Mouse (Mus musculus) v-Abl transformed pro-B cells (cell line): ENCODE results near the gene Inpp4b.

Source experiments
- in situ Hi-C, 2 experiments: fragments of 400-800 bp; cut with MboI; formaldehyde crosslinking; loops; one replicate each; pipeline ENCODE4 v1.15.1; 2025; ENCODE audit not compliant: unreplicated experiment in 2 of 2

Gene Inpp4b

DNA sequence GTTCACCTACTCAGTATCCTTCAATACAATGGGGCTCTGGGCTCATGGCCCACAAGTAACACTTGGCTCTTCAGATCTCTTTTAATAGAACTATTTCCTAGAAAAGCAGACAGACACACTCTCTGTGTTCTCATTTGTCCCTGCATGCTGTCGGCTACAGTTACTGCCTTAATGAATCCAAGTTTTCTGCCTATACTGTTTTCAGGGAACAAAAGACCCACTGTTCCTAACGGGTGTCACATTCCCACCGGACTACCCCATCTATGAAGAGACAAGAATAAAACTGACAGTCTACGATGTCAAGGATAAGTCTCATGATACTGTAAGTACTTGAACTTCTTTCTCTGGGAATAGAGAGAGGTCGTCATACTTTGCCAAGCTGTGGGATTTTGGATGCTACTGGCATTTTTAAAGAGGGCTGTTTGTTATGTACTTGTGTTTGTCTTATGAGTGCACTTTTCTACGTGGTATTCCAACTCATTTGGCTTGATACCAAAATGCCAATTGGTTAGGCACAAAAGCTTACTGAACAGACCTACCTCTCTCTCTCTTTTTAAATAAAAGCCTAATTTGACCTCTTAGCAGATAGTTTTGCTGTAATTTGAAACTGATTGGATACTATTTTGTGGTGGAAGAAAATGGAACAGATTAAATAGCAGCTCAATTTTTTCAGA is 428.4 kb downstream of the Inpp4b start:
- in situ Hi-C loops: loop anchor here in 1 of 2 experiments (10.0 kb wide), 1 partner anchor 136 kb away; no protein-coding TSS in a partner anchor

DNA sequence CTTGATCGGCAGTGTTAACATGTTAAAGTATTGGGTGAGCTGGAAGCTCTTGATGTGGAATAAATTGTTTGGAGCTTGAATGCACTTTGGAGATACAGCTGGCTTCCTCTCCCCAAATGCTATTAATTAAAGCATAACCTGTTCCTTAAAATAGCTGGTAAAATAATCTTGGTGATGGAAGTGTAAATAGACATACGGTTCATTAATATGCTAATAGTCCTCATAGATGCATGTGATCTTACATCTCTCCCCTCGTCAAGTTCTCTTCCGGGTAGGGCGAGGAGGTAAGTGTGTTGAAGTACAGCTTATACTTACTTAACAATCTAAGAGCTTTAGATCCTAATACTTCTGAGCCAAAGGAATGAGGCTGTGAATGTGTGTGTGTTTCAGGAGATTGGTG is 430.5 kb downstream of the Inpp4b start:
- in situ Hi-C loops: loop anchor here in 1 of 2 experiments (10.0 kb wide), 1 partner anchor 138 kb away; no protein-coding TSS in a partner anchor

DNA sequence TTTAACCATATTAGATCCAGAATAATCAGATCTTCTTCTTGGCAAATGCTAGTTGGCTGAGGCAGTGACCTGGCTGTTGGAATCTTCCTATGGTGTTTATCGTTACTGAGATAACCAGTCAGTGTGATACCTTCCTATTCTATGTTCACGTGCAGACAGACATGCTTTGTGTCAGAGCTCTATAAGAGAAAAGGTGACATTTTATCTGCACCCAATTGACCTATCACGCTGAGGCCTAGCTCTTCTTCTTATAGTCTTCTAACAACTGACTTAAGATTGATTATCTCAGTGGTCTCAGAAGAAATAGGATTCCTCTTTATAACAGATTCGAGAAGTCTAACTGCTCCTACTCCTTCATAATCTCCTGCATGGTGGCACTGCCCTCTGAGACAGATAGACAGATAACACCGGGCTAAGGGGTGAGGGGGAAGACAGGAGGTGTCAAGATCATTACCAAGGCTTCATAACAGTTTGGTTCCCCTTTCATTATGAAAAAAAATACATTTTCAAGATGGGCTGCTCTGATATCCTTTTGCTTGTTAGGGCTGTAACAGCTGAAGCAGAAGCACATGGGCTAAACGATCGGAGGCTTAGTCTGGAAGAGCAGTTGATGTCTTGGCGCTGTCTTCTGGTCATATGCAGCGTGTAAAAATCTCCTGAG is 431.1 kb downstream of the Inpp4b start:
- in situ Hi-C loops: loop anchor here in 1 of 2 experiments (10.0 kb wide), 1 partner anchor 139 kb away; no protein-coding TSS in a partner anchor

DNA sequence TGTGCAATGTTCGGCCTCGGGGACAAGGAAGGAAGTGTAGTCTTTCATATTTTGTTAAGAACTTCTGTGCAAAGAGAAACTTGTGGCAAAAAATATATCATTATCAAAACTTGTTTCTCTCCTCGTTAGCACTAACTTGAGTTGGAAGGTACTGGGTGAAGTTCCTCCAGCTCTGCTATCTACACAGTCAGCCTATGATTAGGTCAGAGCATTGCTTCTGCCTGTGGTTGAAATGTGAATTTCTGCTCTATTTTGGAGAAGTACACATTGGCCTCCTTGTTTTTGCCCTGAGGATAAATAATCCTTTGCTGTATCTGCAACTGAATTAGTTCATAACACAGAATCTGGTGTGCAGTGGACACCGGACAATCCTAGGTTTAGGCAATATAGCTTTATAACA is 431.7 kb downstream of the Inpp4b start:
- in situ Hi-C loops: loop anchor here in 1 of 2 experiments (10.0 kb wide), 1 partner anchor 139 kb away; no protein-coding TSS in a partner anchor

DNA sequence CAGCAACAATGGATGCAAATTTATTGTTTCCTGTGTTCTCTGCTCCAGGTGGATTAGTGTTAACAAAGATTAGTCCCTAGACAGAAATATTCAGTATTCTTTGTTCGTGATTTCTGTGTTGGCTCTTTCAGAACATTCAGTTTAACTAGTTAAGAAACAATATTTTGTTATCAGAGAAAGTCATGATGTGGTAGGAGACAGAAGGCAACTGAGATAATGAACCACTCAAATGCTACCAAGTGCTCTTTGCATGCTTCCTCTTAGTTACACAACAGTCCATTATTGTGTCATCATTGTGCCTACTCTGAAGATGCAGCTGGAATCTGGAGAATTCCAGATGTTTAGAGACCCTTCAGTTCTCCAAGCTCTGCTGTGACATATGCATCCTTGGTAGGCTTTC is 432.1 kb downstream of the Inpp4b start:
- in situ Hi-C loops: loop anchor here in 1 of 2 experiments (10.0 kb wide), 1 partner anchor 140 kb away; no protein-coding TSS in a partner anchor

DNA sequence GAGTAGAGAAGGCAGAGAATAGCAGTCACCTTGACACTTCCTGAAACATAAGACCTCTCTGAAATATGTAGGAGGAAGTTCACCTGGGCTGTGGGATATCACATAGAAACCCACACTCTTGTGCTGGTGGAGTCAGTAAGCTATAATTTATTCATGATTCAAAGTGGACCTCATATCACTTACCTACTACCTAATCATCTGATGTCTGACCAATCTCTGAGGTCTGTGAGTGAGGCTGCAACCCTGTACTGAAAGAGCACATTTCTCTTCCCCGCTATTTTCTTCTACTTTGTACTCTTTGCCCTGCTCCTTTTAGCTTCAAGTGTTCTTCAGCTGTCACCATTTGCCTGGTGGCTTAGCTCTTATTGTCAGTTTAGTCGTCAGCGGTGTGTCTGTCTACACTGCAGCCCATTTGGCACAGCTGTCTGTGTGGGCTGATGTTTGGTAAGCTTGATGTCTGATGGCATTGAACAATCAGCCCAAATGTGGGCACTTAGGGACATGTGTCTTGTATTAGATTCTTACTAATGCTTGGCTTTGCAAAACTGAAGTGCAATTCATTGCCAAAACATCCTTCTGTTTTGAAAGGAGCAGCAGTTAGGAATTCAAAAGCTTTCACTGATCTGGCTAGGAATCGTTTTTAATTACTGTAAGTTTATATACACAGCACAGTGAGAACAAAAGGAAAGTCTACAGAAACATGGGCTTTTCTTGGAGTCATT is 434.3 kb downstream of the Inpp4b start:
- in situ Hi-C loops: loop anchor here in 1 of 2 experiments (10.0 kb wide), 1 partner anchor 142 kb away; no protein-coding TSS in a partner anchor

DNA sequence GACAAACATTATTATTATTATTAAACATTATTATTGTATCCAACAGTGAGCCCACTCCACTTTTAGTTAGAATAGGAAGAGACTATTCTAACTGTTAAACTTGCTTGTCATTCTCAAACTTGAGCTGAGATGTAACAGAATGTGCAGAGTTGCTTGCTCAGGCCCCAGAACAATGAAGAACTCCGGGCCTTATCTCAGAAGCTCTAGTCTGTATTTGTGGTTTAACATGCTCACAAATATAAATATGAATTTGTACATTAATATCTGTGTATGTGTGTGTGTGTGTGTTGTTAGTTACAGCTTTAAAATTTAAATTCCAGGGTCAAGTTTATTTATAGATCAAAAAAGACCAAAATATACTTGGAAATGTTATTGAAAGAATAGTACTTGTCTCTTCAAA is 435.3 kb downstream of the Inpp4b start:
- in situ Hi-C loops: loop anchor here in 1 of 2 experiments (10.0 kb wide), 1 partner anchor 143 kb away; no protein-coding TSS in a partner anchor

DNA sequence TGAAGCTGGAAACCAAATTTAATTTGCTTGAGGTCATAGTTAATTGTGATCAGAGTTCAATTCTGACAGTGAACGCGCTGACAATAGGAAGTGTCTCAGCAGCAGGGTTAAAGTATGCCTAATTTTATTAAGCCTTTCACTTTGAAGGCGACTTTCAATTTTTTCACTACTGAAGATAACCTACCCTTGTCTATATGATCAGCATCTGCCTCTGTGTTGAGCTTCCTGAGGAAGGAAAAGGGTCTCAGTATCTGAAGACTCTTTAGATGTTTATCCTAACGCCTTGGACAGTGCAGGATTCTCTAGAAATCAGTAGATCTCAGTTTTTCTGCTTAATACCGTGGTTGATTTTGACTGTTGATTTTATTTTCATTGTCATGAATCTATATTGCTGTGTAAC is 437.1 kb downstream of the Inpp4b start:
- in situ Hi-C loops: loop anchor here in 1 of 2 experiments (10.0 kb wide), 1 partner anchor 145 kb away; no protein-coding TSS in a partner anchor

DNA sequence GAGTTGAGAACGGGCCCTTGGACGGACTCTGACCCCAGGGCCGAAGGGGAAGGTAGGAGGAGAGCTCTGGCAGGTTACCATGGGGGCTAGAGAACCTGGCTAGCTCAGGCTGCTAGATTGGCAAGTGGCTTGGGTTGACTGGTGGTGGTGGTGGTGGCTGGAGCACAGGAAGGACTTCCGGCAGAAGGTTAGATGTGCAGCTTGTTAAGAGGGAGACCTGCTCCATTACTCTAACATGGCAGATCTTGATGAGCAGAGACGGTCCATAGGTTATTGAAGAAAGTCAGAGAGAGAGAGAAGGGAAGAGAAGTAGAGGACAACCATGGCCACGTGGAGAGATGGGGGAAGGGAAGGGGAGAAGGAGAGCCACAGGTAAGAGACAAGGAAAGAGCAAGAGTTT is 437.8 kb downstream of the Inpp4b start:
- in situ Hi-C loops: no loop called here

DNA sequence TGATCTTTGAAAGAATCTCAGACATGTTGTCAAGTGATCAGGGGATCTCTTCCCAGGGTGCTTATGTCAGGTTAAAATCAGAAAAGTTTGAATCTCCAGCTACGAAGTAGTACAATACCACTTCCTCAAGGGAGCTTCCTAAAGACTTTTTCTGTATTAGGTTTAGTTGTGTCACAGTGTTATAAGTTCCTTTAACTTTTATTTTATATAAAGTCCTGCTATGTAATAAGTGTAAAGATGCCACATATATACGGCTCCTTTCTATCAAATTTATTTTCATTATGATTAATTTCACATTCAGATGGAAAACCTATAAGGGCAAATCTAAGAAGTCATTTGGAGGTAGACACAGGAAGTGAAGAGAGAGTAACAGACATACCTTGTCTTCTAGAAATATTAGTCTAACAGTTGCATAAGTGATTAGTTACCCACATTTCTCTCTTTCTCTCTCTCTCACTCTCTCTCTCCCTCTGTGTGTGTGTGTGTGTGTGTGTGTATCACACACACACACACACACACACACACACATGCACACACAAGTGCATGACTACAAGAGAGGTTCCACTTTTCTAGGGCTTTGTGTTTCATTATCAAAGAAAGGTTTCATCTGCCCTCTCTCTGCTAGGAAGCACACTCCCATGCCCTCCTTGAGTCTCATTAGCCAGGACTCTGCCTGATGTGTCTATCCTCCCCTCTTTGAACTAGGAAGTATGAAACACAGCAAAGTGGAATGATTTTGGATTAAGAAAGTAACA is 438.7 kb downstream of the Inpp4b start:
- in situ Hi-C loops: no loop called here

DNA sequence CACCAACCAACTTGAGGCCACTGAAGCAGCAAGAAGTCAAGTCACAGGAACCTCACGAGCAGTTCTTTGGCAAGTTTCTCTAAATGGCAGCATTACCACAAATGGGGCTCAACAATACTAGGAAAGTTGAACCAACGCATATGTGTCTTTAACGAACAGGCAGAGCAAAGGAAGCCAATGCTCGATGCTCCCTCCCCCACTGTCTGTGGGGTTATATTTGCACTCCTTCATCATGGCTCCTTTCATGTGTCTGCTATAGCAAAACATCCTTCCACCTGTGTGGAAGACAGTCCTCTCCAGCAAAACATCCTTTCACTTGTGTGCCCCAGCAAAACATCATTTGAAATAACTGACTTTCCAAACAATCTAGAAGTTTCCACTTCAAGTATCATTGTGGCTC is 440.4 kb downstream of the Inpp4b start:
- in situ Hi-C loops: no loop called here

DNA sequence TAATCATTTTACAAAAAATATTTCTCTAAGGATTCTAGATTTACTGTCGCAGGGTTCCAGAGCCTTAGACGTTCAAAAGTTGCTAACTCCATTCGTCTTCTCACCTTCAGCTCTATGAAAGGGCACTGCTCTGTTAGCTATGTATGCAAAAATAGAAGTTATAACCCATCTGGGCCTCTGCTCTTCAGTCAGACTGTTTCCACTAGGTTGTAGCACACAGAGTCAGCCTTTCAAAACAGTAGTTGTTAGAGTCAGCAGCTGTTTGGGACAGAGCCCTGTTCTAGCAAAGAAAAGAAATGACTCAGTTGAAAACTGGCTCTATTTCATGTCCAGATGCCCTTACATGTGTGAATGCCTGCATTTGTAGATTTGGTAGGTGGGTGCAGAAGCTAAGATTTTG is 442.4 kb downstream of the Inpp4b start:
- in situ Hi-C loops: no loop called here

DNA sequence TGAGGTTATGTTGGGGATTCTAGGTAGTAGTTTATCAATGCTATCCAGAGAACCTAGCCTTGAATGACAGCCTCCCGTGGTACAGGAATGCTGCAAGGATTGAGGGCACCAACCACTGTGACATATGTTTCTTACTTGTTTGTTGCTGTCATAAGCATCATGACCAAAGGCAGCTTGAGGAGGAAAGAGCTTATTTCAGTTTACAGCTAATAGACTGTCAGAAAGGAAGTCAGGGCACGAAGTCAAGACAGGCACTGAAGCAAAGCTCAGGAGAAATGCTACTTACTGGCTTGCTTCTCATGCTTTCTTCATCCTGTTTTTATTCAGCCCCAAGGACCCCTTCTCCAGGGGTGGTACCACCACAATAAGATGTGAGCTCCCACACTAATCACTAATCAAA is 446.1 kb downstream of the Inpp4b start:
- in situ Hi-C loops: no loop called here

DNA sequence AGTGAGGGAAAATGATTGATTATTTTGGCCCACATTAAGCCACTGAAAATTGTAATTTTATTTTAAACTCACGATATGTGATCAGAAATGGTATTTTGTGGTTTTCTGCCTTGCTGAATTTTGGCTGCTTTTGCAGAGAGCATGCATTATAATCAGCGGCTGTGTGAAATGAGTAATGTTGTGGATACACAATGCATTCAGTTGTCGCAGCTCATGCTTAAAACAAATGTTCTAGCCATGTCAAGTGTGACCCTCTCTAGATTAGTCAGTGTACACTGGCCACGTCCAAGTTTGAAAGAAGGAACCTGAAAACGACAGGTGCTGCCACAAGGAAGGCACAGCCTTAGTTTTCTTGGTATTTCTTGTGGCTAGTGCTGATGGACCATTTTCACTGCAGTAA is 450.3 kb downstream of the Inpp4b start:
- in situ Hi-C loops: no loop called here

DNA sequence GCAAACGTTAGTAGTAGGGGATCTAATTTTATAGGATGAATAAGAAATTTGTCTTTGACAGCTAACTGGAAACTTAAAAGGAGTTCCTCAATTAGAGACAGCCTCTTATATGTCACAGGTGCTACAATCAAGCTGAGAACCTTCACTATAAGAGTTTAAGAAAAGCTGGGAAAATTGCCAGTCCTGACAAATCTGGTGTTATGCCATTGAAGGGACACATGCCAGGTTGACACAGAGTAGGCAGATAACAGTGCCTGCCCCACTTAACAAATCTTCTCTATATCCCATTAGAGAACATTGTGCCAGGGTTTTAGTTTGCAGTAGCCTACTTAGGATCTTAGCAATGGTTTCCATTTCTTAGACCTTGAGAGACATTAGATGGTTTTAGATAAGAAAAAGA is 456.1 kb downstream of the Inpp4b start:
- in situ Hi-C loops: no loop called here

DNA sequence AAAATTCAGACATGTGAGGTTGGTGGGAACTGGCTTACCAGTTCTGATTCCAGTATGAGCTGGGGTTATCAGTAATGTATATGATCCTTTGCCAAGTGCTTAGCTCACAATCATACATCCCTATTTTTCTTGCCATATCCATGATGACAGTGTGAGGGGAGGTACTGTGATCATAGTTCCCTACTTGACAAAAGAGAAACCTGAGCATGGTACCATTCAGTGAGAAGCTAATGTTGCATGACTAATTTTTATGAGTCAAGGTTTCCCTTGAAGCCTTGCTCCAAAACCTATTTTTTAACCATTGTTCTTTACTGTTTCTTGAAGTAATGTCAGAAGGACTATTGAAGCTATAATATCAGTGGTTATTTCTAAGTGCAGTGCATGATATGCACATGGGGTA is 458.4 kb downstream of the Inpp4b start:
- in situ Hi-C loops: loop anchor here (5.0 to 25.0 kb wide), 5 partner anchors 323 to 788 kb away; partner anchors contain the start of gene Usp38 (in 2 of the 2)

DNA sequence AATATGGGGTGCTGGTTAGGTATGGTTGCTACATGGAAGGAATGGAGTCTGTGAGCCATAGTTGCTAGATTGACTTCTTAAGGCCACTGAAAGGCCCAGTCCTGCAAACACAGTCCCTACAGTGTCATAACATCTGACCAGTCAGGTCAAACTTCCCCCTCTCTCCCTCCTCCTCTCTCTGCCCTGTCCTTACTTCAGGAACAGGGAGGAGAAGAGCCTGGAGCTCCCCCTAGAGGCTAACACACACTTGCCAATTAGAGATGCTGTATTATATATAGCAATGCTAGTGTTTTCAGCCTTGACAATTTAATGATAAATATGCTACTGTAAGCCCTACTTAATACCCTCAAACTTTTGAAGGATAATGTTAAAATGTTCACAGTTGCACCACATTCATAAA is 464.4 kb downstream of the Inpp4b start:
- in situ Hi-C loops: loop anchor here (10.0 to 25.0 kb wide), 3 partner anchors 332 to 794 kb away; partner anchors contain the start of gene Usp38 (in 2 of the 2)

DNA sequence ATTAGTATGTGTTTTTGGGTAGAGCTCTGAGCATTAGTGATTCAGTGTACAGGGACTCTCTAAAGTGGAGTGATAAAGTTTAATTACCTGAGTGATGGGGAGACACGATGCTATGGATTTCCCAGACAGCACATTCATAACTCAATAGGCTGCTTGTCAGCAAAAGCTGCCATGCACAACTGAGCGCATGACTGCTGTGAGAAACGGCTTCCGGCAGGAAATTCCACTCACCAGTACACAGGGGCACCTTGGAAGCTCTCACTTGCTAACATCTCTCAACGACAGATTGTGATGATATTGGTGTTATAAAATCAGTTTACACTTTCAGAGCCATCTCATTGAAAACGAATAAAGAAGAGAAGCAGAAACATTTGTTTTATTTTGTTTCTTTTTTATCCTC is 465.2 kb downstream of the Inpp4b start:
- in situ Hi-C loops: loop anchor here (10.0 to 25.0 kb wide), 3 partner anchors 333 to 795 kb away; partner anchors contain the start of gene Usp38 (in 2 of the 2)

DNA sequence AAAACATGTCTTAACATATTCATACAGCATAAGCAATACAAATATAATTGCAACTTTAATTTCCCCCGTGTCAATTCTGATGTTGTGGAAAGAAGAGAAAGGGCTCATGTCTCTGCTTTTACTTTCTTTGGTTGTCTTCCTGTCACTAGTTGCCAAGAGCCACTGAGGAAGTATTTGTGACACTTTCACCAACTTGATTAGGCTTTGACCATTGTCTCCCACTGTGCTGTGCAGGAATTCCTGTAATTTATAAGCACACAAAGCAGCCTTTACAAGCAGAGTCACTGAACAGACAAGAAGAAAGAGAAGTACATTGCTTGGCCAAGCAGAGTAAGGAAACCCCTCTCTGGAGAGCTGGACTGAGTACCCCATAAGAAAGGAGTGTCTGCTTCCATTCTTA is 466.1 kb downstream of the Inpp4b start:
- in situ Hi-C loops: loop anchor here (10.0 to 25.0 kb wide), 3 partner anchors 334 to 796 kb away; partner anchors contain the start of gene Usp38 (in 2 of the 2)

DNA sequence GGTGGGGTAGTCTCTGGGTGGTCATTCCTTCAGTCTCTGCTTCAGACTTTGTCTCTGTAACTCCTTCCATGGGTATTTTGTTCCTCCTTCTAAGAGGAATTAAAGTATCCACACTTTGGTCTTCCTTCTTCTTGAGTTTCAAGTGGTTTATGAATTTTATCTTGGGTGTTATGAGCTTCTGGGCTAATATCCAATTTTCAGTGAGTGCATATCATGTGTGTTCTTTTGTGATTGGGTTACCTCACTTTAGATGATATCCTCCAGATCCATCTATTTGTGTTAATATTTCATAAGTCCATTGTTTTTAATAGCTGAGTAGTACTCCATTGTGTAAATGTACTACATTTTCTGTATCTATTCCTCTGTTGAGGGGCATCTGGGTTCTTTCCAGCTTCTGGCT is 467.1 kb downstream of the Inpp4b start:
- in situ Hi-C loops: loop anchor here (10.0 to 25.0 kb wide), 3 partner anchors 335 to 797 kb away; partner anchors contain the start of gene Usp38 (in 2 of the 2)
